Mouse (Mus musculus): ENCODE measurements around the gene Dnajc3. TPM values are rescaled to one million over a fixed set of nuclear protein-coding genes. Genes with fewer than 3 reads are reported as not detected.

Gene Dnajc3
- total RNA-seq (2012; rRNA removed) (29.0 and 42.7 TPM in 2 replicates), total RNA-seq (2014; rRNA removed) (40.6 and 43.2 TPM in 2 replicates), polyA plus RNA-seq (2012; ENCODE audit: insufficient read length, low read depth) (30.8 and 31.6 TPM in 2 replicates)

GRCm38 (mm10) chr14:118937533-118938492, at the start of gene Dnajc3:
TSS of gene Dnajc3 (plus strand) at chr14:118937976.
- H3K4me2 ChIP-seq (ENCODE audit: insufficient read depth, low read depth, poor library complexity, severe bottlenecking): peak within 1 kb of the TSS; percentile 83
- no peaks in the 10 kb centered on the region for H3K9me3 ChIP-seq (replicated peaks; ENCODE audit: low read length)
- dilution Hi-C loops (cut with MboI; ENCODE audit: extremely low pct_ligation_motif_present, extremely low pct_unique_long_range_greater_than_20kb, low sequenced_read_pairs) (no loop called here), in situ Hi-C loops (cut with MboI; ENCODE audit: low pct_ligation_motif_present, low pct_unique_long_range_greater_than_20kb, low sequenced_read_pairs) (no loop called here)
- no peaks in the 10 kb centered on the region for H3K27me3 ChIP-seq (replicated peaks)
- DNase-seq (ENCODE audit: extremely low read depth): peak; percentile 96
- H3K4me1 ChIP-seq (ENCODE audit: control insufficient read depth in 1 of 2, insufficient read depth in 2 of 2): peaks cover 6 to 42% of the 10 kb centered on the region in 2 experiments; a peak in 3 of 4 replicates
- peak within 1 kb of the TSS; percentile 92 for H3K9ac ChIP-seq (ENCODE audit: insufficient read depth, low read depth)
- peaks cover 0 to 6% of the 10 kb centered on the region in 2 experiments for H3K36me3 ChIP-seq (replicated peaks in 1 of 2; ENCODE audit: control insufficient read depth in 1 of 2, insufficient read depth in 1 of 2, low read length in 1 of 2)
- peak within 1 kb of the TSS; percentile 12; the same call in 1 of the 2 replicates for H3K27ac ChIP-seq (ENCODE audit: insufficient read depth, low read depth)
- H3K4me3 ChIP-seq (replicated peaks in 1 of 3; ENCODE audit: low read depth in 2 of 3, low read length in 2 of 3, poor library complexity in 1 of 3): peak within 1 kb of the TSS; percentile 72 to 99 (median 95)
- peaks cover 14% of the 10 kb centered on the region for H3K79me2 ChIP-seq (replicated peaks; ENCODE audit: control insufficient read depth, extremely low read depth, insufficient read depth, poor library complexity, severe bottlenecking)
- TF ChIP-seq RCOR1 (conservative IDR thresholded peaks at IDR 0.05; ENCODE audit: low read depth, low read length) (no peak), E2F4 (IDR thresholded peaks at IDR 0.05; ENCODE audit: insufficient replicate concordance, low read depth, low read length) (no peak), GABPA (IDR thresholded peaks at IDR 0.05; ENCODE audit: insufficient replicate concordance, low read depth, low read length) (no peak), NRF1 (IDR thresholded peaks at IDR 0.05; ENCODE audit: low read depth, low read length) (peak; percentile 86), EP300 (IDR thresholded peaks at IDR 0.05; ENCODE audit: low read length) (no peak), TBP (conservative IDR thresholded peaks at IDR 0.05; ENCODE audit: low read depth, low read length) (peak; percentile 65; the same call in 1 of the 2 replicates), BHLHE40 (IDR thresholded peaks at IDR 0.05; ENCODE audit: low read depth, low read length) (no peak), CHD1 (IDR thresholded peaks at IDR 0.05; ENCODE audit: low read depth, low read length) (no peak), ZMIZ1 (IDR thresholded peaks at IDR 0.05; ENCODE audit: low read depth, low read length) (peak; percentile 52; the same call in 1 of the 2 replicates), MYC (IDR thresholded peaks at IDR 0.05; ENCODE audit: low read depth, low read length) (no peak), MAZ (IDR thresholded peaks at IDR 0.05; ENCODE audit: low read depth, low read length) (no peak), SIN3A (IDR thresholded peaks at IDR 0.05; ENCODE audit: low read length) (no peak; the same call in none of the 2 replicates), ZKSCAN1 (IDR thresholded peaks at IDR 0.05; ENCODE audit: borderline replicate concordance, low read depth, low read length) (no peak), CTCF (conservative IDR thresholded peaks at IDR 0.05 in 1 of 2, IDR thresholded peaks at IDR 0.05 in 1 of 2; ENCODE audit: low read depth in 2 of 2, low read length in 2 of 2) (no peak), JUND (conservative IDR thresholded peaks at IDR 0.05; ENCODE audit: low read depth, low read length) (no peak), CHD2 (IDR thresholded peaks at IDR 0.05; ENCODE audit: low read length) (0 out of 2 replicates have a peak, but pooled peaks have one; percentile 23), JUN (IDR thresholded peaks at IDR 0.05; ENCODE audit: insufficient read depth, low read depth, low read length) (no peak), UBTF (IDR thresholded peaks at IDR 0.05; ENCODE audit: low read depth, low read length) (0 out of 2 replicates have a peak, but pooled peaks have one; percentile 68), POLR2AphosphoS2 (IDR thresholded peaks at IDR 0.05; ENCODE audit: low read depth, low read length) (no peak), USF2 (conservative IDR thresholded peaks at IDR 0.05; ENCODE audit: low read depth, low read length) (no peak), MXI1 (IDR thresholded peaks at IDR 0.05; ENCODE audit: low read depth, low read length) (peak; percentile 72), MEF2A (IDR thresholded peaks at IDR 0.05; ENCODE audit: borderline replicate concordance, low read depth, low read length) (0 out of 2 replicates have a peak, but pooled peaks have one; percentile 7), ZC3H11A (IDR thresholded peaks at IDR 0.05; ENCODE audit: low read depth, low read length) (no peak), SMC3 (IDR thresholded peaks at IDR 0.05; ENCODE audit: low read depth, low read length) (no peak), USF1 (IDR thresholded peaks at IDR 0.05; ENCODE audit: low read depth, low read length) (no peak), TCF12 (IDR thresholded peaks at IDR 0.05; ENCODE audit: low read depth, low read length) (peak; percentile 83), POLR2A (IDR thresholded peaks at IDR 0.05; ENCODE audit: low read depth, low read length) (peak; percentile 93), KAT2A (IDR thresholded peaks at IDR 0.05; ENCODE audit: insufficient replicate concordance, low read length) (no peak), RAD21 (IDR thresholded peaks at IDR 0.05; ENCODE audit: low read depth, low read length) (no peak), ETS1 (conservative IDR thresholded peaks at IDR 0.05; ENCODE audit: low read depth, low read length) (no peak), PAX5 (IDR thresholded peaks at IDR 0.05; ENCODE audit: low read length) (no peak), HCFC1 (IDR thresholded peaks at IDR 0.05; ENCODE audit: low read depth, low read length) (peak; percentile 31; the same call in 1 of the 2 replicates), IRF4 (IDR thresholded peaks at IDR 0.05; ENCODE audit: low read depth, low read length) (no peak), MAX (IDR thresholded peaks at IDR 0.05; ENCODE audit: low read length) (no peak), ELF1 (IDR thresholded peaks at IDR 0.05; ENCODE audit: low read depth, low read length) (peak; percentile 64), ZNF384 (IDR thresholded peaks at IDR 0.05; ENCODE audit: low read depth, low read length) (no peak), MAFK (IDR thresholded peaks at IDR 0.05; ENCODE audit: insufficient replicate concordance, low read length) (no peak)
